Mouse (Mus musculus) cerebellum, postnatal 10 days (tissue): ENCODE data around the gene Olfr768.
"Not testable (repeated sequence)": the region's sequence is repeated elsewhere in the genome, so short reads cannot be mapped to it uniquely, and the experiment has no call there.

Experiments
- DNase-seq, 2 experiments: peaks; one replicate each; pipeline ENCODE4 v3.0.0; 2021; ENCODE audit warnings: mixed read lengths in 2 of 2

The Olfr768 gene

GRCm38 (mm10) chr10:129099275-129099674 is at the start of gene Olfr768:
Gene Olfr768, minus strand, starts transcription at chr10:129099375.
- no peak for DNase-seq

- peak in 1 of 2 experiments; percentile 3 for DNase-seq
These were observed 39.7 kb upstream of the Olfr768 start, which contains the start of gene Olfr770 for GRCm38 (mm10) chr10:129138898-129139297. Gene Olfr770, minus strand, starts transcription at chr10:129138998.

- no peak for DNase-seq
These were observed 18.6 kb upstream of the Olfr768 start, which contains the start of gene Olfr769 for GRCm38 (mm10) chr10:129117761-129118160. Gene Olfr769, minus strand, starts transcription at chr10:129117861.

- no peak for DNase-seq
These were observed 16.0 kb upstream of the Olfr768 start for GRCm38 (mm10) chr10:129115146-129115545.

GRCm38 (mm10) chr10:129101231-129101630 is 2.1 kb upstream of the Olfr768 start:
- no peak for DNase-seq

- not testable (repeated sequence) for DNase-seq
These were observed 16.4 kb downstream of the Olfr768 start, which contains the start of gene Olfr767 for GRCm38 (mm10) chr10:129082810-129083209. Gene Olfr767, minus strand, starts transcription at chr10:129082910.

- DNase-seq, result no peak
These were observed 30.3 kb downstream of the Olfr768 start, which contains the start of gene Olfr766-ps1 for GRCm38 (mm10) chr10:129068877-129069276. Gene Olfr766-ps1, minus strand, starts transcription at chr10:129068977.

GRCm38 (mm10) chr10:129049898-129050297 is 49.3 kb downstream of the Olfr768 start, which contains the start of gene Olfr765:
Gene Olfr765, minus strand, starts transcription at chr10:129049998.
- not testable (repeated sequence) for DNase-seq
